Mouse (Mus musculus) megakaryocyte, embryonic 14.5 days (primary cell): ENCODE data around the gene Garem2.

ENCODE experiments used
- FLI1 ChIP-seq: IDR thresholded peaks from 2 replicates; pipeline ENCODE4 v1.6.1; 2012; ENCODE audit warnings: low read length, inconsistent platforms, mixed read lengths
- GATA1 ChIP-seq: IDR thresholded peaks from 3 replicates; pipeline ENCODE4 v1.6.1; 2012; ENCODE audit warnings: mixed read lengths, low read length, inconsistent platforms, borderline replicate concordance

- no peak for TF ChIP-seq GATA1
- no peak for TF ChIP-seq FLI1
Observed at GRCm38 (mm10) chr5:30122481-30122880, 17.5 kb downstream of the Garem2 start.
